Mouse (Mus musculus) neural tube, embryonic 14.5 days (tissue): ENCODE results near the gene Skp1a. TPM values are rescaled to one million over a fixed set of nuclear protein-coding genes. Genes with fewer than 3 reads are reported as not detected.

Experiments
- ATAC-seq: fragments of 200-750 bp; cut with Nextera tagmentation; 2 replicates; pipeline ENCODE4 v1.8.0; 2017; ENCODE audit warnings: low read depth, mild to moderate bottlenecking, moderate TSS enrichment, moderate library complexity
- H3K27ac ChIP-seq: fragments of 300-500 bp; sonication (generic); 2 replicates; pipeline ENCODE4 v1.5.1; 2014; ENCODE audit warnings: low read depth, mild to moderate bottlenecking, control low read depth, low read length, moderate library complexity, mixed read lengths
- H3K27me3 ChIP-seq: fragments of 300-500 bp; sonication (generic); 2 replicates; pipeline ENCODE4 v1.6.1; 2014; ENCODE audit warnings: low read length; ENCODE audit not compliant: control insufficient read depth, insufficient read depth
- H3K36me3 ChIP-seq: fragments of 300-500 bp; sonication (generic); 2 replicates; pipeline ENCODE4 v1.6.1; 2014; ENCODE audit warnings: low read length, mixed read lengths; ENCODE audit not compliant: control insufficient read depth, insufficient read depth
- H3K4me1 ChIP-seq: fragments of 300-500 bp; sonication (generic); 2 replicates; pipeline ENCODE4 v1.6.1; 2014; ENCODE audit warnings: low read length; ENCODE audit not compliant: control insufficient read depth, insufficient read depth
- H3K4me2 ChIP-seq: fragments of 300-500 bp; sonication (generic); 2 replicates; pipeline ENCODE4 v1.6.1; 2014; ENCODE audit warnings: mild to moderate bottlenecking, low read depth, low read length, control low read depth
- H3K4me3 ChIP-seq: fragments of 300-500 bp; sonication (generic); 2 replicates; pipeline ENCODE4 v1.5.1; 2014; ENCODE audit warnings: low read depth, low read length, control low read depth, mixed read lengths
- H3K9ac ChIP-seq: fragments of 300-500 bp; sonication (generic); replicated peaks from 2 replicates; pipeline ENCODE4 v1.6.1; 2014; ENCODE audit warnings: low read depth, mild to moderate bottlenecking, control low read depth, low read length, mixed read lengths
- H3K9me3 ChIP-seq: fragments of 300-500 bp; sonication (generic); 2 replicates; pipeline ENCODE4 v1.6.1; 2016; ENCODE audit warnings: low read length; ENCODE audit not compliant: control insufficient read depth
- WGBS: fragments of 180-500 bp; shearing (Covaris S2); extraction: QIAGEN DNeasy Blood & Tissue Kit; methylation state at CpG from one replicate; pipeline ENCODE4 v1.1.7; 2014; 5-methylcytosine and 5-hydroxymethylcytosine counted together
- polyA plus RNA-seq: library from polyadenylated mRNA; unstranded; fragments of >200 nt; fragmentation: Nextera tagmentation; extraction: Ambion mirVana; gene quantifications from 2 replicates; pipeline ENCODE4 v1.2.1, GENCODE M21; 2014

Skp1a gene
- polyA plus RNA-seq, 1 experiment from 2014 or later = 1,145 TPM

DNA sequence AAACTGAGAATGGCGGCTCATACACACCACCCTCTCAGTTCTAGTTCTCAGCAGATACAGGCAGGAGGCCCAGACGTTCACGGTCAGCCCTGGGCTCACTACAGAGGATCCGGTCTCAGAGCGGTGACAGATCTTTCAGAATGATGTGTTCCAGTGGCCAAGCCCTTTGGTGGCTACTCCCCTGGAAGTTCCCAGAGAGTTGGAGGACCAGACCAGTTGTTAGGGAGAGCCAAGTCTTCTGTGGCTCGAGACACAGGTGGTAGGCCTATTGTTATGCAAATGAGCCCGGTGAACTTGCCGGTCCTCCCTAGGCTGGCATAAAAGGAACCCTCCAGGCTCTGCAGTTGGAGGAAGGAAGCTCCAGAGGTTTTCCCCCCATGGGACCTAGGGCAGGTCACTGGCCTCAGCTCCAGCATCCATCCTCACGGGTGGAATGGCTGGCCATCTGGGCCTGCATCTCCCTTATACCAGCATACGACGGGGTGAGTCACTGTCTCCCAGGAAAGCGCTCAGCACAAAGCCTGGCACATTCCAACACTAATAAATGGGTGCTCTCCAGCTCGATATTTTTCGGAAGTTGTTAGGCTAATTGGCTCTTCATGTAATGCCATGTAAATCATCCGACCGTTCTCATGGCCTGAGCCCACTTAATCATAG is 54.6 kb downstream of the Skp1a start:
- H3K9me3 ChIP-seq = no peaks in the 10 kb centered on the region
- H3K36me3 ChIP-seq = no peaks in the 10 kb centered on the region
- WGBS = 15% methylated on average over 16 of the region's 16 CpGs
- no peak overlapping the region for H3K4me2 ChIP-seq
- H3K4me1 ChIP-seq = peaks cover 11% of the 10 kb centered on the region; the same call in 1 of the 2 replicates
- no peak overlapping the region for H3K4me3 ChIP-seq
- H3K9ac ChIP-seq = no peak overlapping the region
- ATAC-seq = no peak
- H3K27me3 ChIP-seq = peaks cover 19% of the 10 kb centered on the region
- no peak overlapping the region for H3K27ac ChIP-seq

DNA sequence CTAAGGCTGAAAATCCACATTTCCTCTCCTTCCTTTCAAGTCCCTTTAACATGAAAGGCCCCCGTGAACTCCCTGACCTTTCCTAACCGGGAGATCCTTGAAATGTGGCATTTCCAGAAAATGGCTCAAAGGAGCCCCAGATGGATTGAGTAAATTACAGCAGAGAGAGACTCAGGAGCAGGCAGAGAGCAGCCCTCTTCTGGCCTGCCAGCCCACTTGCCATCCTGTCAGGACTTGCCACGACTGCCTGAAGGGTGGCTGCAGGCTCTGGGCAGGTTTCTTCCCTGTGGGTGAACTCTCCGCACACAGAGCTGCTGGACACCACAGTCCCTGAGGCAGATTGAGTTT is 55.1 kb downstream of the Skp1a start:
- Histone ChIP-seq H3K4me1 (peaks cover 11% of the 10 kb centered on the region; the same call in 1 of the 2 replicates), H3K27me3 (peaks cover 19% of the 10 kb centered on the region), H3K4me3 (no peak overlapping the region), H3K9me3 (no peaks in the 10 kb centered on the region), H3K9ac (no peak overlapping the region), H3K4me2 (no peak overlapping the region), H3K27ac (no peak overlapping the region), H3K36me3 (no peaks in the 10 kb centered on the region)
- no peak for ATAC-seq
- WGBS = 14% methylated on average over 4 of the region's 4 CpGs

DNA sequence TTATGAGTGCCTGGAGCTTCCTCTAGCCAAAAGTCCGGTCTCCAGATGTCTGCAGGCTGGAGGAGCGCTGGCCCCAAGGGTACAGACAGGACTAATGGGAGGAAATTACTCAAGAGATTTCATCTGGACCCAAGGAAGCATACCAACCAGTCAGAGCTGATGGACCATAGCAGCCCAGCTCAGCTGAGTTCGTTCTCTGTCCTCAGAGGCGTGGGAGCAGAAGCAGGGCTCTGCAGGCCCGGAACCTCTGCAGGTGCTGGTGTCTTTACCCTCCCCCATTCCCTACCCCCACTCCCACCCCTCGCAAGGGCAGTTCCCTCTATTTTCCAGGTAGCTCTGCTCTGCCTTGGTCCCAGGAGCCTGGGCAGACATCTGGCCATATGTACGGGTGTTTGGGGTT is 60.6 kb downstream of the Skp1a start:
- Histone ChIP-seq H3K9ac (no peak overlapping the region), H3K4me2 (no peak overlapping the region), H3K27me3 (no peaks in the 10 kb centered on the region), H3K4me1 (no peaks in the 10 kb centered on the region), H3K27ac (no peak overlapping the region), H3K36me3 (no peaks in the 10 kb centered on the region), H3K4me3 (no peak overlapping the region), H3K9me3 (no peaks in the 10 kb centered on the region)
- ATAC-seq = no peak
- 83% methylated on average over 7 of the region's 7 CpGs for WGBS

DNA sequence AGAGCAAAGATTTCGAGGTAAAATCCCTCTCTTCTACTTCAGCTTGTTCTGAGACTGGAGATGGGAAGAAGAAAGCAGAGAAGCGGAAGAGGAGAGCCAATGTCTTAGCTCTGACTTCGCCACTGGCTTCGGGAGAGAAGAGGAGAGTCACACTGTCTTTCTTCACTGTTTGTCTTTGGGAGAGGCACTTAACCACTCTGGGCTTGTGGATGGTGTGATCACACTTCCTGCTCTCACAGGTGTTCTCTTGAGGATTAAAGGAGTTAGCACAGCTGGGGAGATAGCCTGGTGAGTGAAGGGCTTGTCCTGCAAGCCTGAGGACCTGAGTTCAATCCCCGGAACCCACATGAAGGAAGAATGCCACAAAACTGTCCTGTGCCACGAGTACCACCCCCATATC is 61.1 kb downstream of the Skp1a start:
- no peaks in the 10 kb centered on the region for H3K9me3 ChIP-seq
- H3K27me3 ChIP-seq = no peaks in the 10 kb centered on the region
- no peak overlapping the region for H3K4me2 ChIP-seq
- no peak overlapping the region for H3K27ac ChIP-seq
- H3K4me1 ChIP-seq = no peaks in the 10 kb centered on the region
- no peak overlapping the region for H3K4me3 ChIP-seq
- no peaks in the 10 kb centered on the region for H3K36me3 ChIP-seq
- ATAC-seq = no peak
- no peak overlapping the region for H3K9ac ChIP-seq
- 80% methylated on average over 6 of the region's 6 CpGs for WGBS

DNA sequence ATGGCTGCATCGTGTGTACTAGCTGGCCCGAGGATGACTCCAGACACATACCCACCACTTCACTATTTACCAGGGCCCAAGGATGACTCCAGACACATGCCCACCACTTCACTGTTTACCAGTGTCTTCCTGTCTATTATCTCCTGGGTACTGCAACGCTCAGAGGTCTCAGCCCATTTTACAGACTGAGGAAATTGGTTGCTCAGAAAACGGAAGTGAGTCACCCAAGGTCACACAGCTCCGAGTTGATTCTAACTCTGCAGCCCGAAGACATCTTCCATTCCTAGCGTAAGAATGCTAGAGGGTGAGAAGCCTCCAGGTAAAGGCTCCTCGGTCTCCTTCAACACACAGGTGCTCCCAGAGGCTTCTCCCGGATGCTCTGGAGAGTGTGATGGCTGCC is 62.3 kb downstream of the Skp1a start:
- no peaks in the 10 kb centered on the region for H3K4me1 ChIP-seq
- H3K27me3 ChIP-seq = no peaks in the 10 kb centered on the region
- H3K27ac ChIP-seq = no peak overlapping the region
- H3K36me3 ChIP-seq = no peaks in the 10 kb centered on the region
- no peak overlapping the region for H3K4me2 ChIP-seq
- H3K9ac ChIP-seq = no peak overlapping the region
- H3K4me3 ChIP-seq = no peak overlapping the region
- whole genome bisulfite sequencing = 86% methylated on average over 9 of the region's 9 CpGs
- no peak for ATAC-seq
- no peaks in the 10 kb centered on the region for H3K9me3 ChIP-seq

Other genes with a start within 250 kb of the Skp1a start
- gene Ube2b, start 231.2 kb upstream of the Skp1a start, polyA plus RNA-seq = 165 and 171 TPM in 2 replicates
- gene Cdkl3, start 227.8 kb upstream of the Skp1a start, polyA plus RNA-seq = 29.5 TPM in 2 replicates
- 167 and 175 TPM in 2 replicates for gene Ppp2ca, start 133.3 kb upstream of the Skp1a start, polyA plus RNA-seq
- not detected in 2 replicates for gene Olfr1373, start 86.5 kb upstream of the Skp1a start, polyA plus RNA-seq
- not detected in 2 replicates for gene Olfr1371, start 18.0 kb upstream of the Skp1a start, polyA plus RNA-seq
- gene Tcf7, start 51.0 kb downstream of the Skp1a start, polyA plus RNA-seq = 3.5 and 7.0 TPM in 2 replicates
- gene Vdac1, start 128.9 kb downstream of the Skp1a start, polyA plus RNA-seq = 282 and 283 TPM in 2 replicates
- gene 9530068E07Rik, start 164.4 kb downstream of the Skp1a start, polyA plus RNA-seq = 122 and 143 TPM in 2 replicates